Mouse (Mus musculus) lung, postnatal 25 days (tissue): Measurements from ENCODE around the gene Olfr309.
"Not testable (repeated sequence)": the region's sequence is repeated elsewhere in the genome, so short reads cannot be mapped to it uniquely, and the experiment has no call there.

ENCODE experiments used
- DNase-seq: peaks from one replicate; pipeline ENCODE4 v3.0.0; 2022; ENCODE audit warnings: low spot score

Gene Olfr309

GRCm38 (mm10) chr7:86313608-86314007 lies at the start of gene Olfr309:
TSS of gene Olfr309 (minus strand) at chr7:86313708.
- DNase-seq = no peak

DNA sequence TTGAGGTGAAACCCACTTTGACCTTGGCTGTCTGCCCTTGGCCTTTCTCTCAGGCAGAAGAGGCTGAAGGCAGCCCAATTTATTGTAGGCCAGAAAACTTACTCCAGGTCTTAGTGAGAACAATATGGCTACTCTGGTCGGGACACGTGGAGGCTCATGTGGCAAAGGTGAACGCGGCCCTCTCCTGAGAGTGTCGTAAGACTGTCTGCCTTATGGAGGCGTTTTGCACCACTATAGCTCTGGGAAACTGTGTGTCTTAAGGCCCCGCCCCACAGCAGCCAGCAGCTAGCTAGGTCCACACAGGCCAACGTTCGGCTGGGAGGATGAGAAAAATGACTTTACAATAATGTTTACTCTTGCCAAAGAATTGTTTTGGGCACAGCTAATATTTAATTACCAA lies 32.8 kb upstream of the Olfr309 start:
- DNase-seq = not testable (repeated sequence)

DNA sequence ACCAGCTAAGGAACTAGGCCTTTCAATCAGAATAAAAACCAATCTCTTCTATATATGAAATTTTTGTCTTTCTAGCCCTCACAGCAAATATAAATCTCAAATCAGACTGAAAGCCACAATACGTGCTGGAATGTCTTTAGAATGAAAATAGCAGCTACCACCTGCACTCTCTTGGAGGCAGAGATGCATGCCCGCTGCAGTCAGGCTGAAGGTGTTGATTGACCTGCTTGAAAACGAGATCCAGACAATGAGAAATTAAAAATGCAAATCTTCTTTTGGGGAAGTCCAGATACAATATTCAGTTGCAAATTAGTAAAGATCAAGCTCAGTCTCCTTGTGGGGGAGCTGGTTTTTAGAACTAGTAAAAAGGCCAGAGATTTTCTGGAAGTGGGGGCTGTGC lies 30.7 kb upstream of the Olfr309 start:
- no peak for DNase-seq

DNA sequence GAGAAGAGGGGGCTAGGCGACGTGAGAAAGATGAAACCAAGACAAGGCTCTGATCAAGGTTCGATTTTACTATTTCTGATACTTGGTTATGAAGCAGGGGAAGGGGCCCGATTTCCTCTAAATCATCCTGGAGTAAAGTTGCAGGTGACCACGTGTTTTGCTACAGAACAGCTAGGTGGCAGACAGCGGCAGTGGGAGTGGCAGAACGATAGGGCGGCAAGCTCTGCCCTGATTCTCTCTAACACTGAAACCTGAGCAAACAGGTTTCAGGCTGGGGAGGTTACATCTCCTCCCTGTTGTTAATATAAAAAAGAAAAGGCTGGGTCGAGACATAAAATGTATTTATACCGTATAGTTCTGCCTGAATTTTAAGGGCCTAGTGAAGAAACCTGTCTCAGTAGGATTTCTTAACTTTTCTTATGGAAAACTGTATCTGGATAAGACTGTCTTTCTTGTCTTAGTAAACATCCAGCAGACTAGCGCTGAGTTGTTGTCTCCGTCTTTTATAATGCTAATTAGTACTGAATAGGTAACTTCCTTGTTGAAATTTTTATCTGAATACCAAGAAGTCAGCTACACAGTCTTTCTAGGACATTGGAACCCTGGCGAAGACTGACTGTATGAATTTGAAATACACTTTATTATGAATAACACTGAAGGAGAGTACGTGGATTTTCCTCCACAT lies 29.5 kb upstream of the Olfr309 start:
- DNase-seq = no peak

GRCm38 (mm10) chr7:86337486-86337885 lies 24.0 kb upstream of the Olfr309 start, which contains the start of gene Olfr307:
TSS of gene Olfr307 (minus strand) at chr7:86337586.
- DNase-seq = no peak

GRCm38 (mm10) chr7:86325530-86325929 lies 12.0 kb upstream of the Olfr309 start, which contains the start of gene Olfr308:
TSS of gene Olfr308 (minus strand) at chr7:86325630.
- DNase-seq = no peak

GRCm38 (mm10) chr7:86321323-86321722 lies 7.8 kb upstream of the Olfr309 start:
- DNase-seq = no peak

- DNase-seq = no peak
Observed at GRCm38 (mm10) chr7:86277072-86277471, 36.4 kb downstream of the Olfr309 start, which contains the start of gene Olfr310. TSS of gene Olfr310 (minus strand) at chr7:86277172.
